8 mouse cellular contexts compared by ENCODE assay signal in the genomic region with DNA sequence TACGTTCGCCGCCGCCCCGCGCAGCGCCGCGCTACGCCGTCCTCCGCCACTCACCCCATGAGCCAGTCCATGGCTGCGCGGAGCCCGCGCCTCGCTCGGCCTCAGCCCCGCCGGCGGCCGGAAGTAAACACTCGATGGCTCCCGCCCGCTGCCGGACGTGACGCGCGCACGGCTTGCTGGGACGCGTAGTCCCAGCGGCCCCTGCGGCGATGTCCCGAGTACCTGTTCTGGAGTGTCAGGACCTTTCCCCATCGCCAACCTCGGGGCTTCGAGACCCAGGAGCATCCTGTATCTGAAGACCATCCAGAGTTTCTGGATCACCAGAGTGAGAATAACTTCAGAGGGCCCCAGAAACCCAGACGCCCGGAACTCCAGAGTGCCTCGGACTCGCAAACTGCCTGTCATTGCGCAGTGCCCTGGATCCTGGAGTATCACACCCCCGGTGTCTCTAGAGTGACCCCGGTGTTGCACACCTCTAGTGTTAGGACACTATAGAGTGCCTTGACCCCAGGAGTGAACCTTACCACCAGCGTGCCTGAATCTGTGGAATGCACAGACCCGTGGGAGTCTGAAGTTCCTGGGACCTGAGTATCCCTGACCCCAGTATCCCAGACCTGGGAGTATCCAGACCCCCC. TPM values are rescaled to one million over a fixed set of nuclear protein-coding genes. Genes with fewer than 3 reads are reported as not detected.
DNase-seq lines count a peak whose midpoint lies in the region; ATAC-seq and TF ChIP-seq lines count a peak whose summit lies in the region.

A gene (minus strand): TSS at position 135 of the 635 bp plus-strand sequence.

- TF ChIP-seq CTCF in lung, embryonic 14.5 days (IDR thresholded peaks at IDR 0.05; ENCODE audit: low read depth) = no peak

- peak within 1 kb of the TSS; percentile 72 for H3K27ac ChIP-seq in lung, embryonic 14.5 days (ENCODE audit: low read depth)

- peak; percentile 39 for DNase-seq in MEL-GATA-1-ER (ENCODE audit: extremely low read depth, low read depth)
- DNase-seq in cerebellum, adult 9-10 months = peak; percentile 89
- peak; percentile 82 to 87 for DNase-seq in layer of hippocampus, adult 8-10 months (ENCODE audit: low spot score in 2 of 2)
- peak; percentile 95 for DNase-seq in lung, embryonic 14.5 days
- DNase-seq in testis, postnatal 14 days (ENCODE audit: low spot score) = peak; percentile 89

- ATAC-seq in frontal cortex, adult (ENCODE audit: low TSS enrichment) = peak; percentile 98
- peak; percentile 80 to 82 for ATAC-seq in hematopoietic stem cell, adult 5-6 weeks (replicated peaks in 1 of 2; ENCODE audit: insufficient read depth in 1 of 2, low FRiP score in 2 of 2, low TSS enrichment in 1 of 2, low read depth in 1 of 2, poor library complexity in 2 of 2, severe bottlenecking in 2 of 2)
- ATAC-seq in lung, embryonic 14.5 days (ENCODE audit: insufficient read depth) = peak; percentile 97
- peak; percentile 82 for ATAC-seq in neutrophil, adult 5-6 weeks (ENCODE audit: extremely low read depth, insufficient number of reproducible peaks, low FRiP score, poor library complexity, severe bottlenecking)

- no peaks in the 10 kb centered on the region for H3K27me3 ChIP-seq in lung, embryonic 14.5 days (ENCODE audit: insufficient read depth, low read length)

- peak within 1 kb of the TSS; percentile 94 for H3K4me3 ChIP-seq in lung, embryonic 14.5 days (ENCODE audit: low read depth, low read length)

- peak within 1 kb of the TSS; percentile 95 for H3K9ac ChIP-seq in lung, embryonic 14.5 days

- H3K9me3 ChIP-seq in lung, embryonic 14.5 days (ENCODE audit: low read depth, low read length) = no peaks in the 10 kb centered on the region

- H3K4me2 ChIP-seq in lung, embryonic 14.5 days = peak within 1 kb of the TSS; percentile 91

- peaks cover 2% of the 10 kb centered on the region; the same call in 1 of the 2 replicates for H3K36me3 ChIP-seq in lung, embryonic 14.5 days (ENCODE audit: insufficient read depth)

- WGBS in lung, embryonic 14.5 days = under 1% methylated on average over 49 of the region's 49 CpGs

- H3K4me1 ChIP-seq in lung, embryonic 14.5 days (ENCODE audit: insufficient read depth) = peaks cover 10% of the 10 kb centered on the region

RNA-seq across cellular contexts. Expression of the gene that starts here (rescaled TPM):
- 53.6 and 72.9 TPM in 2 replicates for total RNA-seq in hematopoietic stem cell, adult 5-6 weeks (2017)
- 10 to 100 TPM; 28.9 to 34.4 (median 30.9) TPM for total RNA-seq in layer of hippocampus, adult 8-10 months (2022)
- 76.2 and 78.4 TPM in 2 replicates for polyA plus RNA-seq in lung, embryonic 14.5 days (2014; fragmentation: Nextera tagmentation; extraction: Ambion mirVana)
- total RNA-seq in neutrophil, adult 5-6 weeks (2017) = 39.6 and 41.1 TPM in 2 replicates

Comparison
In these comparisons a context has a peak if more than half of its experiments do, and no peak if none do; other contexts are left out.
1. Peak in every context shown above with its lines: DNase-seq, ATAC-seq, H3K4me3 ChIP-seq and H3K27ac ChIP-seq.
2. DNase-seq: peak in every context shown above with its lines; median percentile 95 in lung, embryonic 14.5 days; 89 in cerebellum, adult 9-10 months; 89 in testis, postnatal 14 days; 84 in layer of hippocampus, adult 8-10 months; 39 in MEL-GATA-1-ER.